Mouse (Mus musculus): ENCODE measurements at regions not wholly inside any gene's neighbourhood (a gene's known extent, or its start where the extent isn't known, plus 50 kb on each side); places are given as distances from the start of the nearest gene placed in this dataset.

GRCm38 (mm10) chr16:77471868-77472267, 130.0 kb downstream of the Gm11146 start:
- TF ChIP-seq CTCF (IDR thresholded peaks at IDR 0.05; ENCODE audit: borderline replicate concordance, insufficient read depth, low read depth, low read length) (no peak), POLR2A (IDR thresholded peaks at IDR 0.05; ENCODE audit: borderline replicate concordance, insufficient read depth, low read length) (no peak)
